Mouse (Mus musculus) hindbrain, embryonic 14.5 days (tissue): ENCODE data around the gene H2-Q10. TPM values are rescaled to one million over a fixed set of nuclear protein-coding genes. Genes with fewer than 3 reads are reported as not detected.
"Not testable (repeated sequence)": the region's sequence is repeated elsewhere in the genome, so short reads cannot be mapped to it uniquely, and the experiment has no call there.

ENCODE experiments used
- ATAC-seq: fragments of 200-750 bp; cut with Nextera tagmentation; 2 replicates; pipeline ENCODE4 v1.8.0; 2017; ENCODE audit warnings: moderate number of reproducible peaks, mild to moderate bottlenecking, moderate TSS enrichment, moderate library complexity; ENCODE audit not compliant: low FRiP score
- DNase-seq: peaks from one replicate; pipeline ENCODE4 v3.0.0-alpha.2; 2015; ENCODE audit warnings: low spot score
- H3K27ac ChIP-seq: fragments of 300-500 bp; sonication (generic); 2 replicates; pipeline ENCODE4 v1.5.1; 2014; ENCODE audit warnings: mild to moderate bottlenecking, moderate library complexity
- H3K27me3 ChIP-seq: fragments of 300-500 bp; sonication (generic); 2 replicates; pipeline ENCODE4 v1.6.1; 2014; ENCODE audit warnings: mild to moderate bottlenecking, low read length, mixed read lengths; ENCODE audit not compliant: control insufficient read depth, insufficient read depth
- H3K36me3 ChIP-seq: fragments of 300-500 bp; sonication (generic); replicated peaks from 2 replicates; pipeline ENCODE4 v1.6.1; 2014; ENCODE audit not compliant: control insufficient read depth, insufficient read depth
- H3K4me1 ChIP-seq: fragments of 300-500 bp; sonication (generic); replicated peaks from 2 replicates; pipeline ENCODE4 v1.6.1; 2014; ENCODE audit warnings: antibody characterized with exemption, low read length, mixed read lengths; ENCODE audit not compliant: control insufficient read depth, insufficient read depth
- H3K4me2 ChIP-seq: fragments of 300-500 bp; sonication (generic); replicated peaks from 2 replicates; pipeline ENCODE4 v1.6.1; 2014; ENCODE audit warnings: mild to moderate bottlenecking, moderate library complexity
- H3K4me3 ChIP-seq: fragments of 300-500 bp; sonication (generic); replicated peaks from 2 replicates; pipeline ENCODE4 v1.5.1; 2014; ENCODE audit warnings: mild to moderate bottlenecking, low read length
- H3K9ac ChIP-seq: fragments of 300-500 bp; sonication (generic); 2 replicates; pipeline ENCODE4 v1.6.1; 2014
- H3K9me3 ChIP-seq: fragments of 300-500 bp; sonication (generic); 2 replicates; pipeline ENCODE4 v1.6.1; 2016; ENCODE audit warnings: low read length; ENCODE audit not compliant: control insufficient read depth
- whole genome bisulfite sequencing: fragments of 180-500 bp; shearing (Covaris S2); extraction: QIAGEN DNeasy Blood & Tissue Kit; methylation state at CpG from one replicate; pipeline ENCODE4 v1.1.7; 2014; 5-methylcytosine and 5-hydroxymethylcytosine counted together
- polyA plus RNA-seq: library from polyadenylated mRNA; unstranded; fragments of >200 nt; fragmentation: Nextera tagmentation; extraction: Ambion mirVana; gene quantifications from 2 replicates; pipeline ENCODE4 v1.2.1, GENCODE M21; 2014

H2-Q10 gene
- polyA plus RNA-seq, 1 experiment from 2014 or later: not detected

DNA sequence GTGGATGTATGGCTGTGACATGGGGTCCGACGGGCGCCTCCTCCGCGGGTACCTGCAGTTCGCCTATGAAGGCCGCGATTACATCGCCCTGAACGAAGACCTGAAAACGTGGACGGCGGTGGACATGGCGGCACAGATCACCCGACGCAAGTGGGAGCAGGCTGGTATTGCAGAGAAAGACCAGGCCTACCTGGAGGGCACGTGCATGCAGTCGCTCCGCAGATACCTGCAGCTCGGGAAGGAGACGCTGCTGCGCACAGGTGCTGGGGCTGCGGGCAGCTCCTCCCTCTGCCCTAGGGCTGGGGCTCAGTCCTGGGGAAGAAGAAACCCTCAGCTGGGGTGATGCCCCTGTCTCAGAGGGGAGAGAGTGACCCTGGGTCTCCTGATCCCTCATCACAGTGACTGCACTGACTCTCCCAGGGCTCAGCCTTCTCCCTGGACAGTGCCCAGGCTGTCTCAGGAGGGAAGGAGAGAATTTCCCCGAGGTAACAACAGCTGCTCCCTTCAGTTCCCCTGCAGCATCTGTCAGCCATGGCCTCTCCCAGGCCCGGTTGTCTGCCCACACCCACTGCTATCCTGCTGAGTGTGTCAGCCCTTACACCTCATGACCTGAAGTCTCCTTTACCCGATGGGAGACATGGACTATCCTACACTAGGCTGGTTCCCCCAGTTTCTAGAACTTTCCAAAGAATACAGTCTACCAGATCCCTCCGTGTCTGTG lies 29.8 kb upstream of the H2-Q10 start:
- H3K27ac ChIP-seq, H3K36me3 ChIP-seq, ATAC-seq, H3K9ac ChIP-seq, H3K27me3 ChIP-seq, H3K9me3 ChIP-seq, H3K4me1 ChIP-seq: not testable (repeated sequence)
- Histone ChIP-seq H3K4me2 (0 out of 2 replicates have a peak overlapping the region, but pooled peaks have one; percentile 87), H3K4me3 (0 out of 2 replicates have a peak overlapping the region, but pooled peaks have one; percentile 38)
- peak; percentile 23 for DNase-seq
- 44% methylated on average over 27 of the region's 27 CpGs for WGBS

DNA sequence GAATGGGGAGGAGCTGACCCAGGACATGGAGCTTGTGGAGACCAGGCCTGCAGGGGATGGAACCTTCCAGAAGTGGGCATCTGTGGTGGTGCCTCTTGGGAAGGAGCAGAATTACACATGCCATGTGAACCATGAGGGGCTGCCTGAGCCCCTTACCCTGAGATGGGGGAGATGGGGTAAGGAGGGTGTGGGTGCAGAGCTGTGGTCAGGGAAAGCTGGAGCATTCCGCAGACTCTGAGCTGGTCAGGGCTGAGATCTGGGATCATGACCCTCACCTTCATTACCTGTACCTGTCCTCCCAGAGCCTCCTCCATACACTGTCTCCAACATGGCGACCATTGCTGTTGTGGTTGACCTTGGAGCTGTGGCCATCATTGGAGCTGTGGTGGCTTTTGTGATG lies 27.5 kb upstream of the H2-Q10 start:
- H3K9ac ChIP-seq, H3K4me2 ChIP-seq, H3K27me3 ChIP-seq, H3K36me3 ChIP-seq, H3K9me3 ChIP-seq, DNase-seq, ATAC-seq, H3K4me3 ChIP-seq, H3K4me1 ChIP-seq, H3K27ac ChIP-seq: not testable (repeated sequence)
- WGBS: 86% methylated on average over 2 of the region's 2 CpGs

DNA sequence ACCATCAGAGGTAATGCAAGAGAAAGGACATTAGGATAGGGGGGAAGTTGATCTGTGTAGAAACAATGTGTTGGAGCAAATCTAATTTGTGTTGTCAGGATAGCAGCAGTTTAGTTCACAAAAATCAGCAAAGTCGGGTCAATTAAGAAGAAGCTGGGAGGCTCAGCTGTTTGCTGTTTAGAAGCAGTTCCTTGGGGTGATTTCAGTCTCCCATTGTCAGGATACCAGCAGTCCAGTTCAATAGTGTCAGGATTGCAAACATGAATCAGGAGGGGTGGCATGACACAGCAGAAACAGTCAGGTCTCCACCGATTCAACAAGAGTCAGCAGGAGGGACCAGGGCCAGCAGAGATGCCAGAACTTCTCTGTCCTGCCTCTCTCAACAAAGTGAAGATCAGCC lies 25.4 kb upstream of the H2-Q10 start:
- H3K4me2 ChIP-seq, H3K36me3 ChIP-seq, H3K4me1 ChIP-seq, H3K9ac ChIP-seq, H3K27ac ChIP-seq, H3K4me3 ChIP-seq, H3K27me3 ChIP-seq, ATAC-seq, H3K9me3 ChIP-seq, DNase-seq: not testable (repeated sequence)
- 92% methylated on average over 2 of the region's 2 CpGs for WGBS

DNA sequence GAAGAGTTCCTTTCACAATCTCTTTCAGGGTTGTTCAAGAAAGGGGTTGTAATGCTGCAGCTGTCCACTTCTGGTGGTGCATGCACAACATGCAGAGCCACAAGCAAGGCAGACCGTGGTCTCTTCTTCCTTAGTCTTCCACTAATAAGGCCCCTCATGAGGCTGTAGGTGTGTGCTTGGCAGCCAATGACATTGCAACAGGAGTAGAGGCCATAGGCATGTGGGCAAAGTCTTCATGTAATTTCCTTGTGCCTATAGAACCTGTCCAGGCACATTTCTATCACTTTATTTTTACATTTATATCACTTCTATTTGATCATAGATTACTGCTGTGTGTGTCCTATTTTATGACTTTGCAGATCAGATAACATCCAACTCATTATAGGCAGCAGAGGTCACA lies 11.6 kb upstream of the H2-Q10 start:
- H3K27ac ChIP-seq, H3K36me3 ChIP-seq, ATAC-seq, H3K4me2 ChIP-seq, H3K9me3 ChIP-seq, H3K9ac ChIP-seq, H3K27me3 ChIP-seq, H3K4me3 ChIP-seq, H3K4me1 ChIP-seq, DNase-seq: not testable (repeated sequence)
- WGBS: no CpG with 5 or more reads among the region's 1 CpGs

DNA sequence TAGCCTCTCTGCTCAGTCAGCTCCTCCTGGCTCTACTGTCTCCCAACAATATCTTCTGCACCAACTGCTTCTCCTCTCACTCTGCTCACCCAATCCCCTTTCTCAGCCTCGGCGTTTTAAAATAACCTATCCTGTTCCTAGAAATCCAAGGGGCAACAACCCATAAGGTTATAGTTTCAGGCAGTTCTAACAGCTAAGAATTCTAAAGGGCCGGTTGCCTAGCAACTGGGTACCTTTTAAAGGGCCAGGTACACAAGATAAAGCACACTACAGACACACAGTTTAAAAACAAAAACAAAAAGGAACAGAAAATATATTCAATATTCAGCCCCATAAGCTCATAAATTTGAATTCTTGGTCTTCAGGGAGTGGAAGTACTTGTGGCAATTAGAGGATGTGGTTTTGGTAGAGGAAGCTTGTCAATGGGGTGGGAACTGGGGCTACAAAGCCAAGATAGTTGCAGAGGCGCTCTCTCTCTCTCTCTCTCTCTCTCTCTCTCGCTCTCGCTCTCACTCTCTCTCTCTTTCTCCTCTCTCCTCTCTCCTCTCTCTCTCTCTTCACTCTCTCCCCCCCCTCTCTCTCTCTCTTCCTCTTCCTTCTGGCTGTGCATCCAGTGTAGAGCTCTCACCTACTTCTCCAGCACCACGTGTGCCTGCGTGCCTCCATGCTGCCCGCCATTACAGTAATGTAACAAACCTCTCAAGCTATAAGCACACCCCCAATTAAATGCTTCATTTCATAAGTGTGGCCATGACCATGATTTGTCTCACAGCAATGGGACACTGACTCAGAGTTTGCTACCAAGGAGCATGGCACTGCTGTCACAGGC lies 9.2 kb upstream of the H2-Q10 start:
- not testable (repeated sequence) for H3K4me2 ChIP-seq, H3K9ac ChIP-seq, DNase-seq, H3K36me3 ChIP-seq, H3K4me1 ChIP-seq, H3K27me3 ChIP-seq, H3K27ac ChIP-seq, H3K4me3 ChIP-seq, H3K9me3 ChIP-seq
- 50% methylated on average over 3 of the region's 9 CpGs for WGBS
- peak; percentile 69; the same call in 1 of the 2 replicates for ATAC-seq

DNA sequence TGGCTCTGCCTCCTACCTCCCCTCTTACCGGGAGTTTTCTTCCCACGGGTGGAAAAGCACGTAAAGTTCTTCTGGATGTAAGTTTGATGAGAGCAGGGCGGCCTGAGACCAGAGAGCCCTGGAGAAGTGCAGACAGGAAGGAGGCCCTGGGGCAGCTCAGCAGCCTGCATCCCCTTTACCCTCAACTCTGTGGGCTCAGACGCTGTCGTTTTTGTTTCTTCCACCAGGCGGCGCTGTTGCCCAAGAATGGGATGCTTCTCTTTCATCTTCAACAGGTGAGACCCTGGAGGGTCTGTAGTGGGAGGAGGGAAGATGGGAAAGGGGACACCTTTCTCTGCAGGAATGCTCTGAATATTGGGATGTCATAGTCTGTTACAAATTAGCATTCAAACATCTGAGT lies 4.2 kb upstream of the H2-Q10 start:
- H3K27ac ChIP-seq, H3K9me3 ChIP-seq, H3K36me3 ChIP-seq, ATAC-seq, H3K4me1 ChIP-seq, H3K4me2 ChIP-seq, H3K4me3 ChIP-seq, H3K9ac ChIP-seq: not testable (repeated sequence)
- peak; percentile 42 for DNase-seq
- WGBS: 7% methylated on average over 8 of the region's 8 CpGs
- peaks cover 19% of the 10 kb centered on the region for H3K27me3 ChIP-seq

DNA sequence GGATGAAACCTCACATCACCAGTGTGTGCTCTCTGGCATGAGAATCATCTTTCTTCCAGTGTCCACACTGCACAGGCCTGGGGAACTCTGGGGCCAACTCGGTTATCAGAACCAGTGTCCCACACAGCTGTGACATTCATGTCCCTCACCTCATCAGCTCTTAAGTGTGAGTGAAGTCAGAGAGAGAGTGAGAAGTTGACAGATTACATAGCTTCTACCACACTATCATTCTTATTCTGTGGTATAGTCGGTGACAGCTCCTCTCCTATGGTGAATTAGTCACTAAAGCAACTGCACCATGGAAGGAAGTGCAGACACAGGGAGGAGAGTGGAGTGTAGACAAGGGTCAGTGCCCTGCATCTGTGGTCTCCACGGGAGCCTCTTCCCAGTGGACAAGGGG lies 953 bp upstream of the H2-Q10 start:
- WGBS: 53% methylated on average over 3 of the region's 3 CpGs
- not testable (repeated sequence) for H3K4me2 ChIP-seq, ATAC-seq, H3K9me3 ChIP-seq, H3K4me1 ChIP-seq, H3K4me3 ChIP-seq, H3K9ac ChIP-seq, H3K27ac ChIP-seq, DNase-seq, H3K36me3 ChIP-seq
- peaks cover 22% of the 10 kb centered on the region for H3K27me3 ChIP-seq

DNA sequence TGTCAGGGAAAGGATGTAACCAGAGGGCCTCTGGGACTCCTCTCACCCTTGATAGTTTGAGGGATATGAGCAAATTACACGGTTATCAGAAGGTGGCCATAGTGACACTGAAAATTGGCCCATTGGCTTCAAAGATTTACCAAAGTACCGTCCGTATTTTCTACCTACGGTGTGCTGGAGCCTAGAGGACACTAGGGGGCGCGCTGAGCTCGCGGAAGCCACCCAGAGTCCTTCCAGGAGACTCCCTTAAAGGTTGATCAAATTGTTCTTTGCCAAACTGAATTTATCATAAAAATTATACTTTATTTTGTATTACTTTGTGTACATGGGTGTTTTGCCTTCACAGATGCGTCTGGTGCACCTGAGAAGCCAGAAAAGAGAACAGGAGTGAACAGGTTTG lies 14.2 kb downstream of the H2-Q10 start:
- no peaks in the 10 kb centered on the region for H3K36me3 ChIP-seq
- DNase-seq: peak; percentile 82
- no peak for ATAC-seq
- no peaks in the 10 kb centered on the region for H3K27me3 ChIP-seq
- H3K9me3 ChIP-seq: no peaks in the 10 kb centered on the region
- H3K4me1 ChIP-seq: no peaks in the 10 kb centered on the region
- H3K27ac ChIP-seq: no peak overlapping the region
- under 1% methylated on average over 9 of the region's 9 CpGs for WGBS
- no peak overlapping the region for H3K9ac ChIP-seq
- H3K4me3 ChIP-seq: no peak overlapping the region
- no peak overlapping the region for H3K4me2 ChIP-seq

DNA sequence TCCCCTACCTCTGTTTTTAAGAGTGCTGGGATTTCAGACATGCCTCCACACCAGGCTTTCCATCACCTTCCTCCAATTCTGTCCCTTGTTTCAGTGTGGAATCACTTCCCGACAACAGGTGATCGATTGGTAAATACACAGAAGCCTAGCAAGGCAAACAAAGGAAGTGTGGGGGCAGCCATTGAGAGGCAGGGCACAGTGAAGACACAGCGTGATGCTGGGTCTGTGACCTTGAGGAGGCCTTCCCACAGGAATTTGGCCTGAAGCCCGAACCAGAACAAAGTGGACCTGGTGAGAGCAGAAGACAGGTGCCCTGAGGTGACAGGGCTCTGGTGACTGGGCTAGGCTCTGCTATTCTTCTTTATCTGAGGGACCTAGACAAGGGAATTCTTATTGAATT lies 15.8 kb downstream of the H2-Q10 start:
- H3K4me1 ChIP-seq: no peaks in the 10 kb centered on the region
- no peak overlapping the region for H3K27ac ChIP-seq
- no peaks in the 10 kb centered on the region for H3K9me3 ChIP-seq
- H3K4me3 ChIP-seq: no peak overlapping the region
- H3K4me2 ChIP-seq: no peak overlapping the region
- 24% methylated on average over 4 of the region's 4 CpGs for WGBS
- H3K9ac ChIP-seq: no peak overlapping the region
- H3K27me3 ChIP-seq: no peaks in the 10 kb centered on the region
- no peaks in the 10 kb centered on the region for H3K36me3 ChIP-seq
- DNase-seq (peak; percentile 21), ATAC-seq (no peak)
